Mouse (Mus musculus): ENCODE measurements around the gene Nav2. TPM values are rescaled to one million over a fixed set of nuclear protein-coding genes. Genes with fewer than 3 reads are reported as not detected.

Nav2 gene
- polyA plus RNA-seq, 1 experiment, result 38.5 TPM

GRCm38 (mm10) chr7:49534208-49534607 is 625.7 kb downstream of the Nav2 start:
- H3K4me1 ChIP-seq (ENCODE audit: control insufficient read depth, insufficient read depth, low read length), result peaks cover 3% of the 10 kb centered on the region; the same call in 1 of the 2 replicates
- H3K27ac ChIP-seq (ENCODE audit: insufficient read depth, low read length), result no peak overlapping the region
- H3K4me3 ChIP-seq (ENCODE audit: insufficient read depth, low read length), result no peak overlapping the region
- TF ChIP-seq POLR2A (IDR thresholded peaks at IDR 0.05; ENCODE audit: extremely low read depth, insufficient read depth, low read length) (no peak), CTCF (IDR thresholded peaks at IDR 0.05; ENCODE audit: extremely low read depth, insufficient read depth, low read length) (no peak)

GRCm38 (mm10) chr7:49538360-49538759 is 629.8 kb downstream of the Nav2 start:
- no peak overlapping the region for H3K27ac ChIP-seq (ENCODE audit: insufficient read depth, low read length)
- peaks cover 8% of the 10 kb centered on the region for H3K4me1 ChIP-seq (ENCODE audit: control insufficient read depth, insufficient read depth, low read length)
- TF ChIP-seq POLR2A (IDR thresholded peaks at IDR 0.05; ENCODE audit: extremely low read depth, insufficient read depth, low read length), result no peak
- no peak for TF ChIP-seq CTCF (IDR thresholded peaks at IDR 0.05; ENCODE audit: extremely low read depth, insufficient read depth, low read length)
- H3K4me3 ChIP-seq (ENCODE audit: insufficient read depth, low read length), result no peak overlapping the region

- Histone ChIP-seq H3K4me1 (ENCODE audit: control insufficient read depth, insufficient read depth, low read length) (peaks cover 17% of the 10 kb centered on the region), H3K4me3 (ENCODE audit: insufficient read depth, low read length) (no peak overlapping the region), H3K27ac (ENCODE audit: insufficient read depth, low read length) (peak overlapping the region; percentile 52)
- TF ChIP-seq POLR2A (IDR thresholded peaks at IDR 0.05; ENCODE audit: extremely low read depth, insufficient read depth, low read length), result no peak
- no peak for TF ChIP-seq CTCF (IDR thresholded peaks at IDR 0.05; ENCODE audit: extremely low read depth, insufficient read depth, low read length)
Observed at GRCm38 (mm10) chr7:49540181-49540580, 631.7 kb downstream of the Nav2 start.

- peaks cover 18% of the 10 kb centered on the region for H3K4me1 ChIP-seq (ENCODE audit: control insufficient read depth, insufficient read depth, low read length)
- TF ChIP-seq POLR2A (IDR thresholded peaks at IDR 0.05; ENCODE audit: extremely low read depth, insufficient read depth, low read length), result no peak
- no peak for TF ChIP-seq CTCF (IDR thresholded peaks at IDR 0.05; ENCODE audit: extremely low read depth, insufficient read depth, low read length)
- H3K27ac ChIP-seq (ENCODE audit: insufficient read depth, low read length), result no peak overlapping the region
- no peak overlapping the region for H3K4me3 ChIP-seq (ENCODE audit: insufficient read depth, low read length)
Observed at GRCm38 (mm10) chr7:49542135-49542534, 633.6 kb downstream of the Nav2 start.

GRCm38 (mm10) chr7:49544775-49545705 is 636.5 kb downstream of the Nav2 start:
- H3K4me1 ChIP-seq (ENCODE audit: control insufficient read depth, insufficient read depth, low read length), result peaks cover 13% of the 10 kb centered on the region
- no peak overlapping the region for H3K27ac ChIP-seq (ENCODE audit: insufficient read depth, low read length)
- TF ChIP-seq CTCF (IDR thresholded peaks at IDR 0.05; ENCODE audit: extremely low read depth, insufficient read depth, low read length) (no peak), POLR2A (IDR thresholded peaks at IDR 0.05; ENCODE audit: extremely low read depth, insufficient read depth, low read length) (no peak)
- no peak overlapping the region for H3K4me3 ChIP-seq (ENCODE audit: insufficient read depth, low read length)

- Histone ChIP-seq H3K4me3 (ENCODE audit: insufficient read depth, low read length) (no peak overlapping the region), H3K4me1 (ENCODE audit: control insufficient read depth, insufficient read depth, low read length) (peaks cover 11% of the 10 kb centered on the region), H3K27ac (ENCODE audit: insufficient read depth, low read length) (no peak overlapping the region)
- no peak for TF ChIP-seq POLR2A (IDR thresholded peaks at IDR 0.05; ENCODE audit: extremely low read depth, insufficient read depth, low read length)
- no peak for TF ChIP-seq CTCF (IDR thresholded peaks at IDR 0.05; ENCODE audit: extremely low read depth, insufficient read depth, low read length)
Observed at GRCm38 (mm10) chr7:49545706-49546097, 637.2 kb downstream of the Nav2 start.

- H3K27ac ChIP-seq (ENCODE audit: insufficient read depth, low read length), result no peak overlapping the region
- TF ChIP-seq POLR2A (IDR thresholded peaks at IDR 0.05; ENCODE audit: extremely low read depth, insufficient read depth, low read length) (no peak), CTCF (IDR thresholded peaks at IDR 0.05; ENCODE audit: extremely low read depth, insufficient read depth, low read length) (no peak)
- peaks cover 11% of the 10 kb centered on the region for H3K4me1 ChIP-seq (ENCODE audit: control insufficient read depth, insufficient read depth, low read length)
- H3K4me3 ChIP-seq (ENCODE audit: insufficient read depth, low read length), result no peak overlapping the region
Observed at GRCm38 (mm10) chr7:49548397-49548796, 639.9 kb downstream of the Nav2 start.

GRCm38 (mm10) chr7:49553236-49553981 is 644.9 kb downstream of the Nav2 start:
- H3K27ac ChIP-seq (ENCODE audit: insufficient read depth, low read length), result no peak overlapping the region
- no peak overlapping the region for H3K4me3 ChIP-seq (ENCODE audit: insufficient read depth, low read length)
- TF ChIP-seq CTCF (IDR thresholded peaks at IDR 0.05; ENCODE audit: extremely low read depth, insufficient read depth, low read length) (no peak), POLR2A (IDR thresholded peaks at IDR 0.05; ENCODE audit: extremely low read depth, insufficient read depth, low read length) (no peak)
- H3K4me1 ChIP-seq (ENCODE audit: control insufficient read depth, insufficient read depth, low read length), result peaks cover 5% of the 10 kb centered on the region; the same call in 1 of the 2 replicates

GRCm38 (mm10) chr7:49558240-49558640 is 649.7 kb downstream of the Nav2 start:
- H3K27ac ChIP-seq (ENCODE audit: insufficient read depth, low read length), result peak overlapping the region; percentile 51
- TF ChIP-seq CTCF (IDR thresholded peaks at IDR 0.05; ENCODE audit: extremely low read depth, insufficient read depth, low read length), result no peak
- TF ChIP-seq POLR2A (IDR thresholded peaks at IDR 0.05; ENCODE audit: extremely low read depth, insufficient read depth, low read length), result no peak
- no peak overlapping the region for H3K4me3 ChIP-seq (ENCODE audit: insufficient read depth, low read length)
- peaks cover 10% of the 10 kb centered on the region for H3K4me1 ChIP-seq (ENCODE audit: control insufficient read depth, insufficient read depth, low read length)

Measured in cortical plate, adult 2 months (tissue).